Mouse (Mus musculus) ES-Bruce4 (cell line): Measurements from ENCODE around the gene Ptprg. TPM values are rescaled to one million over a fixed set of nuclear protein-coding genes. Genes with fewer than 3 reads are reported as not detected.

Experiments
- H3K27ac ChIP-seq: 2 replicates; pipeline ENCODE4 v1.5.1; 2012; ENCODE audit warnings: low read length, inconsistent platforms; ENCODE audit not compliant: insufficient read depth
- H3K27me3 ChIP-seq: 2 replicates; pipeline ENCODE4 v1.6.1; 2012; ENCODE audit warnings: mild to moderate bottlenecking, low read length, inconsistent platforms; ENCODE audit not compliant: control insufficient read depth, poor library complexity, insufficient read depth, severe bottlenecking
- H3K36me3 ChIP-seq: 2 replicates; pipeline ENCODE4 v1.6.1; 2012; ENCODE audit warnings: inconsistent platforms, mild to moderate bottlenecking, low read length, moderate library complexity; ENCODE audit not compliant: control insufficient read depth, poor library complexity, insufficient read depth, severe bottlenecking
- H3K4me1 ChIP-seq: one replicate; pipeline ENCODE4 v1.8.1; 2011; ENCODE audit warnings: low read length; ENCODE audit not compliant: control insufficient read depth, insufficient read depth
- H3K4me3 ChIP-seq: 2 replicates; pipeline ENCODE4 v1.5.1; 2011; ENCODE audit warnings: low read depth, mild to moderate bottlenecking, low read length
- H3K9ac ChIP-seq: 2 replicates; pipeline ENCODE4 v1.6.1; 2012; ENCODE audit warnings: low read depth, mild to moderate bottlenecking, inconsistent platforms; ENCODE audit not compliant: poor library complexity, severe bottlenecking
- H3K9me3 ChIP-seq: replicated peaks from 2 replicates; pipeline ENCODE4 v1.6.1; 2012; ENCODE audit warnings: mild to moderate bottlenecking, low read length, inconsistent platforms; ENCODE audit not compliant: control insufficient read depth, poor library complexity, insufficient read depth, severe bottlenecking
- CTCF ChIP-seq: IDR thresholded peaks from one replicate; pipeline ENCODE4 v1.8.1; 2011; ENCODE audit warnings: low read depth, low read length
- EP300 ChIP-seq: IDR thresholded peaks from 2 replicates; pipeline ENCODE4 v1.6.1; 2011; ENCODE audit warnings: low read depth, low read length; ENCODE audit not compliant: insufficient read depth
- POLR2A ChIP-seq: IDR thresholded peaks from one replicate; pipeline ENCODE4 v1.8.1; 2011; ENCODE audit warnings: low read length; ENCODE audit not compliant: insufficient read depth
- polyA plus RNA-seq: library from polyadenylated mRNA; stranded (reverse); fragments of >200 nt; gene quantifications from 2 replicates; pipeline ENCODE4 v1.2.4, GENCODE M21; 2011; ENCODE audit warnings: low read depth; ENCODE audit not compliant: missing spikeins, insufficient read depth, insufficient read length

Gene Ptprg
- polyA plus RNA-seq, 1 experiment: 27.4 TPM

DNA sequence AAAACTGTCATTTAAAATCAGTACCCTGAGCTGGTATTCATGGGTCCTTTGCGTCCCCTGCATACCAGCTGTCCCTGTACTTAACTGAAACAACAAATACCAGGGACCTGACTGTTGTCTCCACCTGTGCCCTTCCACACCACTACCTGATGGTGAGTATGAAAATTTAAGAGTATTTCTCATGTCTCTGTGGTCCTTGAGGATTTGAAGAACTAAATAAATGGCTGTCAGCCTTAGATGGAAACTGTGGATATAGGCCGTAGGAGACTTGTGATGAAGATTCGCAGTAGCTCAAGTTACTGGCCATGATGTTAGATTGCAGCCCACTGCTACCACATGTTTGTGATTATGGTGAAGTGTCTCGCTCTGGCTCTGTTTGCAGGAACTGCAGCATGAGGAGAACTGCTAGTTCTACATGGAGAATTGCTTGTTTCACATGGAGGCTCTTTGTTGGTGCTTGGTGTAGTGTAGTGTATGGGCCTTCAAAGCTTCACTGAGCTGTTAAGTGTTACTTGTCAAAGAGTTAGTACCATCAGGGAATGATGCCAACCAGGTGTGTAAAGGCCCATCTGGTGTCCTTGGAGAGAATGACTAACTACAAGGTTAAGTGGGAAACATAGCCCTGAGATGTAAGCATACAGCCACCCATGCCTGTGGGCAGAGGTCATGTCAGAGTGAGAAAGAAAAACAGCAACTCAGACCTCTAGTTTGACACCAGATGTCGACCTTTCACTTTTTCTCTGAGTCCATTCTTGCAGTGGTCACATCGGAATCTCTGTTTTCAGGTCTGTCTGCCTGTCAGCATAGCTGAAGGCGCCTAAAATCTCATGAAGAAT, 518.9 kb downstream of the Ptprg start:
- Histone ChIP-seq H3K27ac (no peak overlapping the region), H3K4me1 (no peaks in the 10 kb centered on the region), H3K4me3 (no peak overlapping the region), H3K9ac (no peak overlapping the region), H3K9me3 (no peaks in the 10 kb centered on the region), H3K27me3 (no peaks in the 10 kb centered on the region), H3K36me3 (no peaks in the 10 kb centered on the region)
- TF ChIP-seq EP300: no peak

DNA sequence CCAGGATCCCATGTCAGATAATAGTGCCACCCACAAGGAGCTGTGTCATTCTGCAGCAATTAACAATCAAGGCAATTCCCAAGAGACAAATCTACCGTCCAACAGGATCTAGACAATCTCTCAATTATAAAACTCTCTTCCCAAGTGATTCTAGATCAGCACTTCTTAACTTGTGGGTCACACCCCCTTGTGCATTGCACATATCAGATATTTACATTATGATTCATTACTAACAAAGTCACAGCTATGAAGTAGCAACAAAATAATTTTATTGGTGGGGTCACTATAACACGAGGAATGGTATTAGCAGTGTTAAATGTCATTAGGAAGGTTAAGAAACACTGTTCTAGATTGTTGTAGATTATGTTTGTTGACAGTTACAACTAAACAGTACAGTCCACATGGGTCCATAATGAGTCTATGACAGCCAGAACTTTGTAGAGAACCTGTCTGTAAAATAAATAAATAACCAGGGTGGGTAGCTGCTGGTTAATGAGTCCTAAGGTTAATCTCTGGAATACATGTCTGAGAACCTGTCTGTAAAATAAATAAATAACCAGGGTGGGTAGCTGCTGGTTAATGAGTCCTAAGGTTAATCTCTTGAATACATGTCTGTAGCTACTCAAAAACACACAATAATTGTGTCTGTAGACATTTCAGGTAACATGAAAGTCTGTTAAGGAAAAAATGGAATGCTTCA, 520.2 kb downstream of the Ptprg start:
- H3K9me3 ChIP-seq: no peaks in the 10 kb centered on the region
- no peaks in the 10 kb centered on the region for H3K4me1 ChIP-seq
- H3K27ac ChIP-seq: no peak overlapping the region
- H3K4me3 ChIP-seq: no peak overlapping the region
- H3K27me3 ChIP-seq: no peaks in the 10 kb centered on the region
- no peak for TF ChIP-seq CTCF
- no peak for TF ChIP-seq EP300
- no peak for TF ChIP-seq POLR2A
- no peak overlapping the region for H3K9ac ChIP-seq
- no peaks in the 10 kb centered on the region for H3K36me3 ChIP-seq

GRCm38 (mm10) chr14:12077193-12077592, 523.9 kb downstream of the Ptprg start:
- no peaks in the 10 kb centered on the region for H3K4me1 ChIP-seq
- H3K27ac ChIP-seq: no peak overlapping the region

GRCm38 (mm10) chr14:12079250-12079649, 525.9 kb downstream of the Ptprg start:
- Histone ChIP-seq H3K4me3 (no peak overlapping the region), H3K4me1 (no peaks in the 10 kb centered on the region), H3K9me3 (no peaks in the 10 kb centered on the region), H3K9ac (no peak overlapping the region), H3K36me3 (no peaks in the 10 kb centered on the region), H3K27me3 (no peaks in the 10 kb centered on the region), H3K27ac (no peak overlapping the region)
- TF ChIP-seq POLR2A: no peak
- TF ChIP-seq EP300: no peak
- no peak for TF ChIP-seq CTCF

More at GRCm38 (mm10) chr14:12077193-12077592, 523.9 kb downstream of the Ptprg start:
- Histone ChIP-seq H3K4me3 (no peak overlapping the region), H3K9me3 (no peaks in the 10 kb centered on the region), H3K27me3 (no peaks in the 10 kb centered on the region), H3K9ac (no peak overlapping the region), H3K36me3 (no peaks in the 10 kb centered on the region)
- TF ChIP-seq POLR2A (no peak), EP300 (no peak), CTCF (no peak)

DNA sequence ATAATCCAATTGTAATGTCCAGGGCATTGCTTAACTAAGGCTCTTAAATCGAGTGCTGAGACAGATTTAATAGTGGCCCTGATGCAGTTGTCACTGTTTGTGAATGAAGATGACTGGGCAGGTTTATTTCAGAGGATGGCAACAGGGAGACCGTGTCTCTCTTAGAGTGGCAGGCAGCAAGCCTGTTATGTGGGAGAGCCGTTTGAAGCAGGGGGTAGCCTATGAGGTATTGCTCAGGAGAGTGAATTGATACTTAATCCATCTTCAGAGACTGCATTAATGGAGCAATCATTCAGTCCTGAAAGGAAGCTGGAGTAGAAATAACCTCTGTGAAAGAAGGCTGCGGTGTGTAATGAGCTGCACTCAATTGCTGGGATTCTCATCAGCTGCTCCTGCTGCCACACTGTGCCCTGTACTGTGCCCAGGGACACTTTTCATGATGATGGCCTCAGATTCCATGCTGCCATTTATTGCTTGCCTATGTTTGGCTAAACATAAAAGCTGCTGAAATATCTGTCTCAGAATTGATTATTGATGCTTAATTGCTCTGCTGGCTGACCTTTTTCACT, 526.6 kb downstream of the Ptprg start:
- Histone ChIP-seq H3K9me3 (no peaks in the 10 kb centered on the region), H3K9ac (no peak overlapping the region), H3K27ac (no peak overlapping the region), H3K4me3 (no peak overlapping the region), H3K27me3 (no peaks in the 10 kb centered on the region), H3K4me1 (no peaks in the 10 kb centered on the region), H3K36me3 (no peaks in the 10 kb centered on the region)
- TF ChIP-seq POLR2A: no peak
- no peak for TF ChIP-seq EP300
- TF ChIP-seq CTCF: no peak
